Mouse (Mus musculus) heart, embryonic 15.5 days (tissue): ENCODE measurements around the gene Crk. TPM values are rescaled to one million over a fixed set of nuclear protein-coding genes. Genes with fewer than 3 reads are reported as not detected.
"Not testable (repeated sequence)": the region's sequence is repeated elsewhere in the genome, so short reads cannot be mapped to it uniquely, and the experiment has no call there.

Source experiments
- ATAC-seq: fragments of 200-750 bp; cut with Nextera tagmentation; replicated peaks from 2 replicates; pipeline ENCODE4 v1.8.0; 2017; ENCODE audit warnings: low read depth, moderate TSS enrichment; ENCODE audit not compliant: insufficient number of reproducible peaks, insufficient read depth, low FRiP score
- H3K27ac ChIP-seq: fragments of 300-500 bp; sonication (generic); 2 replicates; pipeline ENCODE4 v1.5.1; 2015; ENCODE audit warnings: mild to moderate bottlenecking, inconsistent platforms
- H3K27me3 ChIP-seq: fragments of 300-500 bp; sonication (generic); 2 replicates; pipeline ENCODE4 v1.6.1; 2015; ENCODE audit warnings: inconsistent platforms
- H3K36me3 ChIP-seq: fragments of 300-500 bp; sonication (generic); 2 replicates; pipeline ENCODE4 v1.6.1; 2015; ENCODE audit warnings: mild to moderate bottlenecking, inconsistent platforms
- H3K4me1 ChIP-seq: fragments of 300-500 bp; sonication (generic); replicated peaks from 2 replicates; pipeline ENCODE4 v1.6.1; 2015; ENCODE audit warnings: inconsistent platforms
- H3K4me2 ChIP-seq: fragments of 300-500 bp; sonication (generic); 2 replicates; pipeline ENCODE4 v1.6.1; 2015; ENCODE audit warnings: inconsistent platforms, mild to moderate bottlenecking, moderate library complexity
- H3K4me3 ChIP-seq: fragments of 300-500 bp; sonication (generic); 2 replicates; pipeline ENCODE4 v1.5.1; 2015; ENCODE audit warnings: mild to moderate bottlenecking, inconsistent platforms
- H3K9ac ChIP-seq: fragments of 300-500 bp; sonication (generic); 2 replicates; pipeline ENCODE4 v1.6.1; 2015; ENCODE audit warnings: mild to moderate bottlenecking, inconsistent platforms
- H3K9me3 ChIP-seq: fragments of 300-500 bp; sonication (generic); replicated peaks from 2 replicates; pipeline ENCODE4 v1.6.1; 2016; ENCODE audit warnings: inconsistent platforms
- WGBS: fragments of 180-500 bp; shearing (Covaris S2); methylation state at CpG from one replicate; pipeline ENCODE4 v1.1.7; 2015; ENCODE audit warnings: mixed read lengths; 5-methylcytosine and 5-hydroxymethylcytosine counted together
- polyA plus RNA-seq: library from polyadenylated mRNA; unstranded; fragments of >200 nt; fragmentation: Nextera tagmentation; extraction: Ambion mirVana; gene quantifications from 2 replicates; pipeline ENCODE4 v1.2.1, GENCODE M21; 2015

Gene Crk
- polyA plus RNA-seq, 1 experiment from 2014 or later, result 82.3 TPM

GRCm38 (mm10) chr11:75689977-75690376 is 10.9 kb downstream of the Crk start:
- no peak for ATAC-seq
- 76% methylated on average over 1 of the region's 1 CpGs for WGBS
- no peak overlapping the region for H3K9ac ChIP-seq

GRCm38 (mm10) chr11:75691047-75691446 is 12.0 kb downstream of the Crk start:
- Histone ChIP-seq H3K27me3 (no peaks in the 10 kb centered on the region), H3K9me3 (no peaks in the 10 kb centered on the region), H3K4me1 (peaks cover 9% of the 10 kb centered on the region; the same call in 1 of the 2 replicates), H3K4me3 (no peak overlapping the region), H3K27ac (no peak overlapping the region), H3K36me3 (peaks cover 45% of the 10 kb centered on the region), H3K4me2 (no peak overlapping the region), H3K9ac (no peak overlapping the region)
- ATAC-seq, result no peak

More at GRCm38 (mm10) chr11:75689977-75690376, 10.9 kb downstream of the Crk start:
- Histone ChIP-seq H3K4me3 (no peak overlapping the region), H3K27ac (no peak overlapping the region), H3K36me3 (peaks cover 35% of the 10 kb centered on the region), H3K4me1 (peaks cover 13% of the 10 kb centered on the region), H3K4me2 (no peak overlapping the region), H3K27me3 (no peaks in the 10 kb centered on the region), H3K9me3 (no peaks in the 10 kb centered on the region)

- H3K36me3 ChIP-seq, result peaks cover 68% of the 10 kb centered on the region
- H3K27ac ChIP-seq, result no peak overlapping the region
- H3K9me3 ChIP-seq, result no peaks in the 10 kb centered on the region
- H3K4me3 ChIP-seq, result no peak overlapping the region
- no peak overlapping the region for H3K4me2 ChIP-seq
- 90% methylated on average over 5 of the region's 5 CpGs for WGBS
- no peak for ATAC-seq
- no peaks in the 10 kb centered on the region for H3K27me3 ChIP-seq
- H3K4me1 ChIP-seq, result no peaks in the 10 kb centered on the region
- no peak overlapping the region for H3K9ac ChIP-seq
These were observed 14.5 kb downstream of the Crk start for GRCm38 (mm10) chr11:75693570-75693969.

- not testable (repeated sequence) for H3K27me3 ChIP-seq, H3K4me2 ChIP-seq, H3K4me1 ChIP-seq, H3K27ac ChIP-seq, H3K4me3 ChIP-seq, H3K9me3 ChIP-seq, ATAC-seq, H3K9ac ChIP-seq
- H3K36me3 ChIP-seq, result peaks cover 82% of the 10 kb centered on the region
- 93% methylated on average over 3 of the region's 3 CpGs for WGBS
These were observed 18.4 kb downstream of the Crk start for GRCm38 (mm10) chr11:75697464-75697863.

- Histone ChIP-seq H3K4me1 (0 out of 2 replicates have a peak, but pooled peaks cover 3% of the 10 kb centered on the region), H3K4me2 (no peak overlapping the region), H3K27me3 (no peaks in the 10 kb centered on the region), H3K36me3 (peaks cover 82% of the 10 kb centered on the region), H3K9ac (no peak overlapping the region), H3K4me3 (no peak overlapping the region), H3K27ac (no peak overlapping the region), H3K9me3 (no peaks in the 10 kb centered on the region)
- WGBS, result 94% methylated on average over 5 of the region's 5 CpGs
- ATAC-seq, result no peak
These were observed 21.5 kb downstream of the Crk start for GRCm38 (mm10) chr11:75700557-75700956.

- Histone ChIP-seq H3K27ac (no peak overlapping the region), H3K9ac (no peak overlapping the region), H3K4me2 (no peak overlapping the region), H3K36me3 (peaks cover 81% of the 10 kb centered on the region), H3K4me1 (0 out of 2 replicates have a peak, but pooled peaks cover 3% of the 10 kb centered on the region), H3K9me3 (no peaks in the 10 kb centered on the region), H3K4me3 (no peak overlapping the region), H3K27me3 (no peaks in the 10 kb centered on the region)
- no peak for ATAC-seq
- 91% methylated on average over 6 of the region's 6 CpGs for WGBS
These were observed 23.7 kb downstream of the Crk start for GRCm38 (mm10) chr11:75702761-75703160.

GRCm38 (mm10) chr11:75703748-75704147 is 24.7 kb downstream of the Crk start:
- Histone ChIP-seq H3K27ac (no peak overlapping the region), H3K9ac (no peak overlapping the region), H3K9me3 (no peaks in the 10 kb centered on the region), H3K4me2 (no peak overlapping the region), H3K27me3 (no peaks in the 10 kb centered on the region), H3K4me1 (0 out of 2 replicates have a peak, but pooled peaks cover 3% of the 10 kb centered on the region), H3K4me3 (no peak overlapping the region), H3K36me3 (peaks cover 74% of the 10 kb centered on the region)
- no peak for ATAC-seq
- WGBS, result 91% methylated on average over 2 of the region's 2 CpGs

- no peaks in the 10 kb centered on the region for H3K36me3 ChIP-seq
- H3K27me3 ChIP-seq, result no peaks in the 10 kb centered on the region
- H3K4me3 ChIP-seq, result no peak overlapping the region
- no peaks in the 10 kb centered on the region for H3K9me3 ChIP-seq
- no peak overlapping the region for H3K4me2 ChIP-seq
- H3K27ac ChIP-seq, result no peak overlapping the region
- H3K4me1 ChIP-seq, result peaks cover 3% of the 10 kb centered on the region; the same call in 1 of the 2 replicates
- no peak overlapping the region for H3K9ac ChIP-seq
- 79% methylated on average over 1 of the region's 1 CpGs for WGBS
- ATAC-seq, result no peak
These were observed 34.9 kb downstream of the Crk start for GRCm38 (mm10) chr11:75713949-75714348.

- H3K9me3 ChIP-seq, result no peaks in the 10 kb centered on the region
- H3K4me2 ChIP-seq, result peak overlapping the region; percentile 36
- WGBS, result 26% methylated on average over 12 of the region's 12 CpGs
- no peak overlapping the region for H3K9ac ChIP-seq
- H3K4me1 ChIP-seq, result peaks cover 3% of the 10 kb centered on the region; the same call in 1 of the 2 replicates
- H3K27me3 ChIP-seq, result no peaks in the 10 kb centered on the region
- H3K27ac ChIP-seq, result no peak overlapping the region
- no peak overlapping the region for H3K4me3 ChIP-seq
- no peak for ATAC-seq
- H3K36me3 ChIP-seq, result no peaks in the 10 kb centered on the region
These were observed 36.5 kb downstream of the Crk start for GRCm38 (mm10) chr11:75715556-75715955.

- Histone ChIP-seq H3K36me3 (no peaks in the 10 kb centered on the region), H3K27me3 (no peaks in the 10 kb centered on the region), H3K4me3 (no peak overlapping the region), H3K4me1 (peaks cover 3% of the 10 kb centered on the region; the same call in 1 of the 2 replicates), H3K9ac (no peak overlapping the region), H3K4me2 (no peak overlapping the region), H3K9me3 (no peaks in the 10 kb centered on the region), H3K27ac (no peak overlapping the region)
- no peak for ATAC-seq
- WGBS, result 81% methylated on average over 8 of the region's 8 CpGs
These were observed 37.7 kb downstream of the Crk start for GRCm38 (mm10) chr11:75716661-75717325.

- no peaks in the 10 kb centered on the region for H3K4me1 ChIP-seq
- 17% methylated on average over 4 of the region's 4 CpGs for WGBS
- no peak overlapping the region for H3K4me3 ChIP-seq
- H3K36me3 ChIP-seq, result no peaks in the 10 kb centered on the region
- H3K27ac ChIP-seq, result no peak overlapping the region
- H3K27me3 ChIP-seq, result no peaks in the 10 kb centered on the region
- H3K9me3 ChIP-seq, result no peaks in the 10 kb centered on the region
- no peak overlapping the region for H3K4me2 ChIP-seq
- H3K9ac ChIP-seq, result no peak overlapping the region
- no peak for ATAC-seq
These were observed 43.3 kb downstream of the Crk start for GRCm38 (mm10) chr11:75722339-75722738.

GRCm38 (mm10) chr11:75727168-75727567 is 48.1 kb downstream of the Crk start:
- Histone ChIP-seq H3K27ac (no peak overlapping the region), H3K9me3 (no peaks in the 10 kb centered on the region), H3K4me2 (no peak overlapping the region), H3K9ac (no peak overlapping the region), H3K4me3 (no peak overlapping the region), H3K4me1 (peaks cover 6% of the 10 kb centered on the region), H3K27me3 (no peaks in the 10 kb centered on the region), H3K36me3 (no peaks in the 10 kb centered on the region)
- no peak for ATAC-seq
- WGBS, result 66% methylated on average over 2 of the region's 2 CpGs
